Mouse (Mus musculus): ENCODE measurements around the gene Dnajc5. TPM values are rescaled to one million over a fixed set of nuclear protein-coding genes. Genes with fewer than 3 reads are reported as not detected.

Dnajc5 gene
- polyA plus RNA-seq, 1 experiment from 2014 or later = 92.0 TPM

- no peaks in the 10 kb centered on the region for H3K9me3 ChIP-seq (replicated peaks)
- H3K9ac ChIP-seq = peak overlapping the region; percentile 91
- ATAC-seq (ENCODE audit: insufficient number of reproducible peaks, low FRiP score, low TSS enrichment, low read depth) = peak; percentile 93
- H3K27ac ChIP-seq (replicated peaks) = peak overlapping the region; percentile 85
- WGBS = 1% methylated on average over 57 of the region's 57 CpGs
- H3K4me1 ChIP-seq = peaks cover 29% of the 10 kb centered on the region
- H3K27me3 ChIP-seq = peaks cover 16% of the 10 kb centered on the region
- no peaks in the 10 kb centered on the region for H3K36me3 ChIP-seq
- peak overlapping the region; percentile 73 for H3K4me2 ChIP-seq (replicated peaks)
- H3K4me3 ChIP-seq (replicated peaks) = peak overlapping the region; percentile 98
Observed at GRCm38 (mm10) chr2:181600828-181601750, 80.8 kb downstream of the Dnajc5 start.

GRCm38 (mm10) chr2:181601751-181602145 lies 81.5 kb downstream of the Dnajc5 start:
- H3K36me3 ChIP-seq = no peaks in the 10 kb centered on the region
- peak overlapping the region; percentile 91 for H3K9ac ChIP-seq
- peak overlapping the region; percentile 73 for H3K4me2 ChIP-seq (replicated peaks)
- H3K9me3 ChIP-seq (replicated peaks) = no peaks in the 10 kb centered on the region
- H3K4me3 ChIP-seq (replicated peaks) = peak overlapping the region; percentile 98
- no peak overlapping the region; the same call in 1 of the 2 replicates for H3K27ac ChIP-seq (replicated peaks)
- ATAC-seq (ENCODE audit: insufficient number of reproducible peaks, low FRiP score, low TSS enrichment, low read depth) = no peak
- H3K4me1 ChIP-seq = peaks cover 29% of the 10 kb centered on the region
- WGBS = 25% methylated on average over 10 of the region's 10 CpGs
- H3K27me3 ChIP-seq = peaks cover 16% of the 10 kb centered on the region

GRCm38 (mm10) chr2:181602367-181602766 lies 82.1 kb downstream of the Dnajc5 start:
- no peaks in the 10 kb centered on the region for H3K9me3 ChIP-seq (replicated peaks)
- WGBS = 73% methylated on average over 4 of the region's 4 CpGs
- ATAC-seq (ENCODE audit: insufficient number of reproducible peaks, low FRiP score, low TSS enrichment, low read depth) = no peak

More at GRCm38 (mm10) chr2:181602367-181602766, 82.1 kb downstream of the Dnajc5 start:
- H3K4me1 ChIP-seq = peaks cover 29% of the 10 kb centered on the region
- peak overlapping the region; percentile 73; the same call in 1 of the 2 replicates for H3K4me2 ChIP-seq (replicated peaks)
- H3K36me3 ChIP-seq = no peaks in the 10 kb centered on the region
- 0 out of 2 replicates have a peak overlapping the region, but pooled peaks have one; percentile 91 for H3K9ac ChIP-seq
- H3K4me3 ChIP-seq (replicated peaks) = peak overlapping the region; percentile 98; the same call in 1 of the 2 replicates
- H3K27ac ChIP-seq (replicated peaks) = no peak overlapping the region
- H3K27me3 ChIP-seq = peaks cover 16% of the 10 kb centered on the region

Small RNAs within 50 kb of the gene (microRNA-seq; reads per million reads assigned to microRNA genes)
- gene Mir7006 (ENCODE audit: borderline number of aligned reads) = not detected

Other genes starting within 250 kb of the Dnajc5 start
- gene Gmeb2, start 232.4 kb upstream of the Dnajc5 start, polyA plus RNA-seq (2015; fragmentation: Nextera tagmentation; extraction: Ambion mirVana) = 14.7 and 14.8 TPM in 2 replicates
- 16.2 and 24.7 TPM in 2 replicates for gene Stmn3, start 206.0 kb upstream of the Dnajc5 start, polyA plus RNA-seq (2015; fragmentation: Nextera tagmentation; extraction: Ambion mirVana)
- gene Rtel1, start 200.7 kb upstream of the Dnajc5 start, polyA plus RNA-seq (2015; fragmentation: Nextera tagmentation; extraction: Ambion mirVana) = 35.5 and 40.8 TPM in 2 replicates
- 43.2 and 44.3 TPM in 2 replicates for gene Zgpat, start 155.6 kb upstream of the Dnajc5 start, polyA plus RNA-seq (2015; fragmentation: Nextera tagmentation; extraction: Ambion mirVana)
- gene Arfrp1, start 155.1 kb upstream of the Dnajc5 start, polyA plus RNA-seq (2015; fragmentation: Nextera tagmentation; extraction: Ambion mirVana) = 65.2 and 65.3 TPM in 2 replicates
- 23.6 and 24.7 TPM in 2 replicates for gene Lime1, start 140.4 kb upstream of the Dnajc5 start, polyA plus RNA-seq (2015; fragmentation: Nextera tagmentation; extraction: Ambion mirVana)
- gene Zbtb46, start 61.1 kb upstream of the Dnajc5 start, polyA plus RNA-seq (2015; fragmentation: Nextera tagmentation; extraction: Ambion mirVana) = 4.0 and 4.6 TPM in 2 replicates
- 0.18 and 0.24 TPM in 2 replicates for gene Abhd16b, start 27.3 kb upstream of the Dnajc5 start, polyA plus RNA-seq (2015; fragmentation: Nextera tagmentation; extraction: Ambion mirVana)
- gene Tpd52l2, start 23.3 kb upstream of the Dnajc5 start, polyA plus RNA-seq (2015; fragmentation: Nextera tagmentation; extraction: Ambion mirVana) = 166 and 173 TPM in 2 replicates
- 50.7 and 55.7 TPM in 2 replicates for gene Uckl1, start 64.4 kb downstream of the Dnajc5 start, polyA plus RNA-seq (2015; fragmentation: Nextera tagmentation; extraction: Ambion mirVana)
- 60.4 and 63.6 TPM in 2 replicates for gene Prpf6, start 71.4 kb downstream of the Dnajc5 start, polyA plus RNA-seq (2015; fragmentation: Nextera tagmentation; extraction: Ambion mirVana)
- gene Zfp512b, start 72.3 kb downstream of the Dnajc5 start, polyA plus RNA-seq (2015; fragmentation: Nextera tagmentation; extraction: Ambion mirVana) = 62.1 and 74.8 TPM in 2 replicates
- 13.3 and 15.6 TPM in 2 replicates for gene Samd10, start 78.7 kb downstream of the Dnajc5 start, polyA plus RNA-seq (2015; fragmentation: Nextera tagmentation; extraction: Ambion mirVana)
- gene Gm29797, start 136.5 kb downstream of the Dnajc5 start, polyA plus RNA-seq (2015; fragmentation: Nextera tagmentation; extraction: Ambion mirVana) = 0.24 and 0.31 TPM in 2 replicates
- gene Sox18, start 151.2 kb downstream of the Dnajc5 start, polyA plus RNA-seq (2015; fragmentation: Nextera tagmentation; extraction: Ambion mirVana) = 65.1 and 75.3 TPM in 2 replicates
- 24.0 and 25.7 TPM in 2 replicates for gene Tcea2, start 159.8 kb downstream of the Dnajc5 start, polyA plus RNA-seq (2015; fragmentation: Nextera tagmentation; extraction: Ambion mirVana)
- 72.2 and 79.7 TPM in 2 replicates for gene Rgs19, start 173.5 kb downstream of the Dnajc5 start, polyA plus RNA-seq (2015; fragmentation: Nextera tagmentation; extraction: Ambion mirVana)
- gene Lkaaear1, start 178.0 kb downstream of the Dnajc5 start, polyA plus RNA-seq (2015; fragmentation: Nextera tagmentation; extraction: Ambion mirVana) = not detected in 2 replicates
- 0.18 and 0.84 TPM in 2 replicates for gene Oprl1, start 194.5 kb downstream of the Dnajc5 start, polyA plus RNA-seq (2015; fragmentation: Nextera tagmentation; extraction: Ambion mirVana)
- gene Myt1, start 242.8 kb downstream of the Dnajc5 start, polyA plus RNA-seq (2015; fragmentation: Nextera tagmentation; extraction: Ambion mirVana) = 0.58 and 0.92 TPM in 2 replicates

Data from embryonic facial prominence, embryonic 15.5 days (tissue).